Mouse (Mus musculus): Measurements from ENCODE around the gene Lamc1. TPM values are rescaled to one million over a fixed set of nuclear protein-coding genes. Genes with fewer than 3 reads are reported as not detected.

Gene Lamc1
- polyA plus RNA-seq, 1 experiment from 2014 or later, result 106 TPM

GRCm38 (mm10) chr1:153210198-153210597 lies 122.4 kb downstream of the Lamc1 start:
- 80% methylated on average over 2 of the region's 2 CpGs for whole genome bisulfite sequencing
- H3K9ac ChIP-seq (replicated peaks; ENCODE audit: low read depth), result no peak overlapping the region
- no peaks in the 10 kb centered on the region for H3K9me3 ChIP-seq (ENCODE audit: low read length)
- H3K27ac ChIP-seq (ENCODE audit: low read length), result no peak overlapping the region
- TF ChIP-seq CTCF (IDR thresholded peaks at IDR 0.05) (no peak), EP300 (IDR thresholded peaks at IDR 0.05) (no peak)
- no peak for DNase-seq (ENCODE audit: low spot score)
- no peaks in the 10 kb centered on the region for H3K27me3 ChIP-seq (replicated peaks; ENCODE audit: insufficient read depth, low read length)
- H3K4me1 ChIP-seq (ENCODE audit: insufficient read depth, low read depth, low read length), result no peaks in the 10 kb centered on the region
- no peak overlapping the region for H3K4me3 ChIP-seq (ENCODE audit: low read depth, low read length)
- ATAC-seq, result no peak
- H3K36me3 ChIP-seq (ENCODE audit: insufficient read depth, low read length), result no peaks in the 10 kb centered on the region
- H3K4me2 ChIP-seq (replicated peaks; ENCODE audit: low read depth, low read length), result no peak overlapping the region

GRCm38 (mm10) chr1:153202195-153202594 lies 130.4 kb downstream of the Lamc1 start:
- no peak overlapping the region for H3K27ac ChIP-seq (ENCODE audit: low read length)

GRCm38 (mm10) chr1:153201448-153201847 lies 131.1 kb downstream of the Lamc1 start:
- Histone ChIP-seq H3K4me1 (ENCODE audit: insufficient read depth, low read depth, low read length) (0 out of 2 replicates have a peak, but pooled peaks cover 4% of the 10 kb centered on the region), H3K4me3 (ENCODE audit: low read depth, low read length) (no peak overlapping the region), H3K4me2 (replicated peaks; ENCODE audit: low read depth, low read length) (no peak overlapping the region), H3K9ac (replicated peaks; ENCODE audit: low read depth) (no peak overlapping the region), H3K27me3 (replicated peaks; ENCODE audit: insufficient read depth, low read length) (no peaks in the 10 kb centered on the region), H3K9me3 (ENCODE audit: low read length) (no peaks in the 10 kb centered on the region), H3K27ac (ENCODE audit: low read length) (no peak overlapping the region), H3K36me3 (ENCODE audit: insufficient read depth, low read length) (no peaks in the 10 kb centered on the region)
- TF ChIP-seq EP300 (IDR thresholded peaks at IDR 0.05), result no peak
- TF ChIP-seq CTCF (IDR thresholded peaks at IDR 0.05), result no peak
- WGBS, result 21% methylated on average over 14 of the region's 14 CpGs
- DNase-seq (ENCODE audit: low spot score), result no peak
- no peak for ATAC-seq

More at GRCm38 (mm10) chr1:153202195-153202594, 130.4 kb downstream of the Lamc1 start:
- no peak overlapping the region for H3K4me3 ChIP-seq (ENCODE audit: low read depth, low read length)
- H3K27me3 ChIP-seq (replicated peaks; ENCODE audit: insufficient read depth, low read length), result no peaks in the 10 kb centered on the region
- TF ChIP-seq EP300 (IDR thresholded peaks at IDR 0.05), result no peak
- TF ChIP-seq CTCF (IDR thresholded peaks at IDR 0.05), result no peak
- ATAC-seq (peak; percentile 83), DNase-seq (ENCODE audit: low spot score) (no peak)
- 40% methylated on average over 8 of the region's 8 CpGs for WGBS
- H3K4me1 ChIP-seq (ENCODE audit: insufficient read depth, low read depth, low read length), result 0 out of 2 replicates have a peak, but pooled peaks cover 4% of the 10 kb centered on the region
- H3K36me3 ChIP-seq (ENCODE audit: insufficient read depth, low read length), result no peaks in the 10 kb centered on the region
- H3K4me2 ChIP-seq (replicated peaks; ENCODE audit: low read depth, low read length), result no peak overlapping the region
- no peak overlapping the region for H3K9ac ChIP-seq (replicated peaks; ENCODE audit: low read depth)
- no peaks in the 10 kb centered on the region for H3K9me3 ChIP-seq (ENCODE audit: low read length)

GRCm38 (mm10) chr1:153197316-153197850 lies 135.2 kb downstream of the Lamc1 start:
- Histone ChIP-seq H3K9ac (replicated peaks; ENCODE audit: low read depth) (no peak overlapping the region), H3K4me2 (replicated peaks; ENCODE audit: low read depth, low read length) (no peak overlapping the region), H3K4me1 (ENCODE audit: insufficient read depth, low read depth, low read length) (0 out of 2 replicates have a peak, but pooled peaks cover 3% of the 10 kb centered on the region), H3K4me3 (ENCODE audit: low read depth, low read length) (no peak overlapping the region), H3K27ac (ENCODE audit: low read length) (no peak overlapping the region), H3K27me3 (replicated peaks; ENCODE audit: insufficient read depth, low read length) (no peaks in the 10 kb centered on the region), H3K9me3 (ENCODE audit: low read length) (no peaks in the 10 kb centered on the region), H3K36me3 (ENCODE audit: insufficient read depth, low read length) (no peaks in the 10 kb centered on the region)
- no peak for ATAC-seq
- TF ChIP-seq EP300 (IDR thresholded peaks at IDR 0.05), result no peak
- no peak for TF ChIP-seq CTCF (IDR thresholded peaks at IDR 0.05)
- WGBS, result 63% methylated on average over 3 of the region's 3 CpGs
- DNase-seq (ENCODE audit: low spot score), result no peak

- Histone ChIP-seq H3K9ac (replicated peaks; ENCODE audit: low read depth) (no peak overlapping the region), H3K36me3 (ENCODE audit: insufficient read depth, low read length) (no peaks in the 10 kb centered on the region), H3K4me2 (replicated peaks; ENCODE audit: low read depth, low read length) (no peak overlapping the region), H3K27me3 (replicated peaks; ENCODE audit: insufficient read depth, low read length) (no peaks in the 10 kb centered on the region), H3K9me3 (ENCODE audit: low read length) (no peaks in the 10 kb centered on the region), H3K27ac (ENCODE audit: low read length) (no peak overlapping the region), H3K4me3 (ENCODE audit: low read depth, low read length) (no peak overlapping the region), H3K4me1 (ENCODE audit: insufficient read depth, low read depth, low read length) (no peaks in the 10 kb centered on the region)
- ATAC-seq, result no peak
- TF ChIP-seq EP300 (IDR thresholded peaks at IDR 0.05) (no peak), CTCF (IDR thresholded peaks at IDR 0.05) (no peak)
- DNase-seq (ENCODE audit: low spot score), result no peak
- 92% methylated on average over 6 of the region's 6 CpGs for WGBS
Observed at GRCm38 (mm10) chr1:153192945-153193344, 139.6 kb downstream of the Lamc1 start.

- WGBS, result 73% methylated on average over 4 of the region's 4 CpGs
- no peaks in the 10 kb centered on the region for H3K27me3 ChIP-seq (replicated peaks; ENCODE audit: insufficient read depth, low read length)
- H3K4me3 ChIP-seq (ENCODE audit: low read depth, low read length), result no peak overlapping the region
- DNase-seq (ENCODE audit: low spot score) (no peak), ATAC-seq (no peak)
- H3K9me3 ChIP-seq (ENCODE audit: low read length), result no peaks in the 10 kb centered on the region
- no peak overlapping the region for H3K9ac ChIP-seq (replicated peaks; ENCODE audit: low read depth)
- H3K4me2 ChIP-seq (replicated peaks; ENCODE audit: low read depth, low read length), result no peak overlapping the region
- H3K36me3 ChIP-seq (ENCODE audit: insufficient read depth, low read length), result no peaks in the 10 kb centered on the region
- H3K4me1 ChIP-seq (ENCODE audit: insufficient read depth, low read depth, low read length), result no peaks in the 10 kb centered on the region
- TF ChIP-seq EP300 (IDR thresholded peaks at IDR 0.05) (no peak), CTCF (IDR thresholded peaks at IDR 0.05) (no peak)
- H3K27ac ChIP-seq (ENCODE audit: low read length), result no peak overlapping the region
Observed at GRCm38 (mm10) chr1:153192379-153192778, 140.2 kb downstream of the Lamc1 start.
